Mouse (Mus musculus) spleen, postnatal 10 days (tissue): Measurements from ENCODE around the gene Reg1.
"Not testable (repeated sequence)": the region's sequence is repeated elsewhere in the genome, so short reads cannot be mapped to it uniquely, and the experiment has no call there.

Experiments used
- DNase-seq, 2 experiments: peaks; one replicate each; pipeline ENCODE4 v3.0.0; 2021 to 2022; ENCODE audit warnings: low spot score in 2 of 2

The Reg1 gene

DNA sequence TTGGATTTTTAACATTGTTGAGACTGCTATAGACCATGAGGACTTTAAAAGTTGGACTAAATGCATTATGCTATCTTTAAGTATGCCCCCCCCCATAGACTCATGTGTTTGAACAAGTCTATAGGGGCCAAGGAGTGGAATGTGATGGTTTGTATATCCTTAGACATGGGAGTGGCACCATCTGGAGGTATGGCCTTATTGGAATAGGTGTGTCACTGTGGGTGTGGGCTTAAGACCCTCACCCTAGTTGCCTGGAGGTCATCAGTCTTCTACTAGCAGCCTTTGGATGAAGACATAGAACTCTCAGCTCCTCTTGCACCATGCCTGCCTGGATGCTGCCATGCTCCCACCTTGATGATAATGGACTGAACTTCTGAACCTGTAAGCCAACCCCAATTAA lies at the start of gene Reg1:
Gene Reg1 (plus strand): TSS at position 301 of the 400 bp plus-strand sequence.
- not testable (repeated sequence) for DNase-seq

DNA sequence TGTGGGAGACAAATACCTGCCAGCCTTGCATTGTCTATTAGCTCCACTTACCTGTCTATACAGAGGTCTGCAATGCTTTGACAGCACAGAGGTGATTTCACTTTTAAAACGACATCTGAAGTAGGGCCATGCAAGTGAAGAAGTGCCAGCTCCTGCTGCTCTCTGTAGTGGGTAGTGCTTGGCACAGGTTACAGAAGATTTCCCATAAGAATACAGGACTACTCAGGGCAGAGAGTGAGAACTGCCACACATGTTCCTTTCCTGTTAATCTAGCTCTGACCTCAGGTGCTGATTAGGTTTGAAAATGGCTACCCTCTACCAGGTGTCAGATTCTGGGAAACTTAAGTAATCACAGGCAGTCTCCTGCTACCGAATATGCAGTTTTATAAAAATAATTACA lies 43.7 kb upstream of the Reg1 start, which contains the start of gene Reg3d:
Gene Reg3d (minus strand): TSS at position 101 of the 400 bp plus-strand sequence.
- DNase-seq, result no peak

DNA sequence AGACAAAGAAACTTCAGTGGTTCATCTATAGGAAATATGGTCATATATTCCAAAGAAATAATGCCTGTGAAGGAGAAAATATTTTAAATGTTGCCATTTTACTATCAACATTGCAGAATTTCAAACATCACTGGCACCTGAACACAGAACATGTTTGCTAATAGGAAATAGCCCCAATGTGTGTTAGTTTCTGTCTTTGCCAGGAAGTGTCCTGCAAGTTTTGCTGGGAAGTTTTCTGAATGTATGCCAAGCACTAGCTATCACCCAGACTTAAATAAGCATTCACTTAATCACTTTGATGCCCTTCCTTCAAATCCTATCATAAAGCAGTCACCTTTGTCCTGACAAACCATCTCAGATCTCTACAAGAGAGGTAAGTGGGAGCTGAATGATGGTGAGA lies 42.1 kb upstream of the Reg1 start, which contains the start of gene Reg3a:
Gene Reg3a (plus strand): TSS at position 301 of the 400 bp plus-strand sequence.
- DNase-seq, result no peak

DNA sequence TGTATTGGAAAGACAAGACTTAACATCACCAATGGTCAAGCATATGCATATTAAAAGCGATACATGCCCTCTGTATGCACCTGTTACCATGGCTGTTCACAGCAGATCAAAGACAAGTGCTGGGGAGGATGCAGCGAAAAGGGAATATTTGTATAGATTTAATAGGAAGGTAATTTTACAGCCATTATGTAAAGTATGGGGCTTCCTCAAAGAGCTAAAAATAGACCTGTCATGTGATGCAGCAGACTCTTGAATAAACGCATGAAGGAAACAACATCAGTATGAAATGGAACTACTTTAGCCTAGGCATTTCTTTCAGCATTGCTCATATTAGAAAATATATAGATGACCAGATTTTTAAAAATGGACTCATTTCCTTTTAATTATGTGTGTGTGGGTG lies 36.9 kb upstream of the Reg1 start:
- DNase-seq, result no peak

DNA sequence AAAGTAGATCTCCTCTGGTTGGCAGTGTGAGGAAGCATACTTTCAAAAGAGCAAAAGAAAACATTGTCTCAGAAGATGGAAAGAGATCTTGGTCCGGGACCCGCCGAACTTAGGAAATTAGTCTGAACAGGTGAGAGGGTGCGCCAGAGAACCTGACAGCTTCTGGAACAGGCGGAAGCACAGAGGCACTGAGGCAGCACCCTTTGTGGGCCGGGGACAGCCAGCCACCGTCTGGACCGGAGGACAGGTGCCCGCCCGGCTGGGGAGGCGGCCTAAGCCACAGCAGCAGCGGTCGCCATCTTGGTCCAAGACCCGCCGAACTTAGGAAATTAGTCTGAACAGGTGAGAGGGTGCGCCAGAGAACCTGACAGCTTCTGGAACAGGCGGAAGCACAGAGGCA lies 27.2 kb upstream of the Reg1 start, which contains the start of gene Reg2:
Gene Reg2 (plus strand): TSS at position 301 of the 400 bp plus-strand sequence.
- DNase-seq, result not testable (repeated sequence)

DNA sequence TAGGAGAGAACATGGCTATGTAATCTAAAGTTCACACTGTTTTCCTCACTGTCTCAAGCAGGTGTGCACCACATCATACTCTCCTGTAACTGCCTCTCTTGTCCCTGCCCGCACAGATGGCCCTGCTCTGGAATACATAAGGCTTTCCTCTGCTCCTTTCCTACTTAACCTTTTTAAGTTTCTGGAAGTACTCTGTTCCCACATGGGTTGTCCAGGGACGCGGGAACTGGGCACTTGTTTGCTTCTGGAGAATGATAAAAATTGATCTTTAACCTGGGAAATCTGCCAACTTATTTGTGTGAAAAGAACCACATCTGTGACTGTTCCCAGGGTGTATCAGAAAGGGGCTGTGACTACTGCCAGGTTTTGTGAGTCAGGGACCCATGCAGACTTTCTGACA lies 3.0 kb downstream of the Reg1 start:
- DNase-seq, result no peak

DNA sequence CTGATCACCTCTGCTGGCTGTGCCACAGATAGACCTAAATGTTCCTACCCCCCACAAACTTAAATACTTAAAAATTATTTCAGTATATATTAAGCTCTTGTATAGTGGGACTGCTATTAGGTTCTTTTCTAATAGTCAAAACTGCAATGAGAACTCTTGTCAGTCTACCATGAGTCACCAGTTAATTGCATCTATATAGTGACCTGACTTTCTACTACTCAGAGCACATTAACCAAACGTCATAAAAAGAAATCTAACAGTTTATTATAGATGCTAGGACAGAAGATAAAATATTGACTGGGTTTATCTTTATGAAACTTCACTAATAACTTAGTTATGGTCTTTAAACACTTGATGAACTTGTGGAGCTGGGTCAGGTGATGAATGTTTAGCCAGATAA lies 24.7 kb downstream of the Reg1 start:
- DNase-seq, result no peak

DNA sequence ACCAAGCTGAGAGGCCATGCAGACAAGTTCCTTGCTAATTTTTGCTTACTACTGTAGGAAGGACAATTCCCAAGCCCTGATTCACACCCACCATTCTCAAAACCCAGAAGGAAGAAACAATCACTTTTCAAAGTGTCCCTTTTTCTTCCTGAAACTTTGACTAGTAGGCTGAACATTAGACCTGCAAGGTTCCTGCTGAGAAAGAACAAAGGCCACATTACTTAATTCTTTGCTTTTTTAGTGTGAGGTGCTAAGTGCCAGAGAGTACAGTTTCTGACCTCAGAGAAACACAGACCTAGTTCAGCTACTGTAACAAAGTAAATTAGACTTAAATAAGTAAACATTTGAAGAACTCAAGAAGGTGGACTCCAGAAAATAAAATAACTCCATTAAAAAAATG lies 25.9 kb downstream of the Reg1 start:
- DNase-seq, result no peak

DNA sequence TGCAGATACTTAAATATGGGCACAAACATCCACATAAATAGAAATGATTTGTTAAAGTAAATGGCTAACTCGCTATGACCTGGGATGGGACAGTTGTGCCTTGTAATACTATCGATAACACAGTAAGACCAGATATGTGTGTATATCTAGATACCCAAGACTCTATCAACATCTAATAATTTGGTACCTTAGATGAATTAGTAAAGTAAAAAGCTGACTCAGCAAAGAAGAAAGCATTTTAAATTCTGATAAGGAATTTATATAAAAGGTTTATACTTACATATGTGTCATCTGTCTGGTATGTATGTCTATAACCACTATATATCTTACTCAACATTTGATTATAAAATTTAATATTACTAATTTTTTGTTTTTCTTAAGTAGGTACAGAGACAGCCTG lies 30.3 kb downstream of the Reg1 start:
- no peak for DNase-seq

DNA sequence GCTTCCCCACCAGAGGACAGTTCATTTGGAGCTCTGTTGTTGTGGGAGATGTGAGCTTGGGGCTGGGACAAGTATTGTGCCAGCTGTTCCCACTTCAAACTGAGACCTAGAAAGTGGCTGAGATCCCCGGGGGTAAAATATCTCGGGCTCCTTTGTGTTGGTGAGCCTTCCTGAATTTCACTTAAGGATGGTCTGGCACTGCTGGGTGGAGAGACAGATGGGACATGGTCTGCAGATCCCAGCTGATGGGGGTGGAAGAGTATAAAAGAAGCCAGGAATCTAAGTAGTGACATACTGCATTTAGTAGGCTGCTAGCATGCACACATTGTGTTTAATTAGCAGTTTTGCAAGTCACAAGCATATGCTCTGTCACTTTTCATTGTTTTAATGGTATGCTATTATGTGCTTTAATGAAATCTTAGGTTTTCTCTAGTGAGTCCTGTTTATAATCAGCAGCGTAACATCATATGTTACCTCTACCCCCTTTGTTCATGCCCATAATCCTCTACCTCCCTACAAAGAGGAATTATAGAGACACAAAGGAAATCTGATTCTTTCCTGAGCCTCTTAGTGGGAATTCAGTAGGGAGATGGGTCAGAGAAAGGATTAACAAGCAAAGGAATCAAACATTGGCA lies 37.8 kb downstream of the Reg1 start:
- no peak for DNase-seq

DNA sequence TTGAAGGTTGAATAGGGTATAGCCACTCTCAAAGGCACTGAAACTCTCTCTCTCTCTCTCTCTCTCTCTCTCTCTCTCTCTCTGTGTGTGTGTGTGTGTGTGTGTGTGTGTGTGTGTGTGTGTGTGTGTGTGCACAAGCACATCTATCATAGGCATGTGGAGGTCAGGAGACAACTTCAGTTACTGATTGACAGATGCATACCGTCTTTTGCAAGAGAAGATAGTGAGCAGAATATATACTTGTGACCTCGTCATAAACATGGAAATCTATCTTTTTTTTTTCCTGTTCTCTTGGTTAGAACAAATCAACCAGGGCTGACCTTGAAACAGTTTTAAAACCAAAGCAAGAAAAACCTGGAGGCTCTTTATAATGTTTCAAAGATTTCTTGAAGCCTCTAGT lies 39.8 kb downstream of the Reg1 start:
- DNase-seq, result no peak

DNA sequence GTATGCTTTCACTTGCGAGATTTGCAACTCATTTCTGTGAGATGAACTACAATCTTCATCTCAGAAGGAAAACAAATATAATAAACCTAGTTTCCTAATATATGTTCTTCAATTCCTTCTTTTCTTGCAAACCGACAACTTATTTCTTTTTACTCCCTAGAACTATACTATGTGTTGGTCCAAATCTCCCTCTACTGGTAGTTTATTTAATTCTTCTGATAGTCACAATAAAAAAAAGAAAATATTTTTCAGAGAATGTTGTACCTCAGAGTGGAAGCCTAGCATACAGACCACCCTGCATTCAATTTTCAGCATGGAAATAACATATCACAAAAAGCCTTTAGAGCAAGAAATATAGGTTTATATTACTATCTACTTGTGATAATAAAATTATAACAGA lies 40.8 kb downstream of the Reg1 start:
- no peak for DNase-seq

DNA sequence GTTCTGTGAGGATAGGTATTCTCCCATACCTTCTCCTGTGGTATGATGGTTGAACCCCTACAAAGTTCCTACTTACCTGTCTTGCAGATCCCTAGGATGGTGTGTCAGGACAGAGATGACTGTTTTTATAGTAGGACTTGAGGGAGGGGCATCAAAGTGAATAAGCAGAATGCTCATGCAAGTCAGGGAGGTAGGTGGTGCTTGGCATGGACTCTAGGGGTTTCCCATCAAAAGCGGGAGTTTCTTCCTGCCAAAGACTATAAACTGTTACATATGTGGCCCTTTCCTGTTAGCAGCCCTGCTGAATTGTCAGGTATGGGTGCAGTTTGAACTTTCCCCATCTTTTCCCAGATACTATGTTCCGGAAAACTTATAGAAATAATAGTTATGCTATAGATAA lies 46.3 kb downstream of the Reg1 start, which contains the start of gene Reg3g:
Gene Reg3g (minus strand): TSS at position 101 of the 400 bp plus-strand sequence.
- no peak for DNase-seq

DNA sequence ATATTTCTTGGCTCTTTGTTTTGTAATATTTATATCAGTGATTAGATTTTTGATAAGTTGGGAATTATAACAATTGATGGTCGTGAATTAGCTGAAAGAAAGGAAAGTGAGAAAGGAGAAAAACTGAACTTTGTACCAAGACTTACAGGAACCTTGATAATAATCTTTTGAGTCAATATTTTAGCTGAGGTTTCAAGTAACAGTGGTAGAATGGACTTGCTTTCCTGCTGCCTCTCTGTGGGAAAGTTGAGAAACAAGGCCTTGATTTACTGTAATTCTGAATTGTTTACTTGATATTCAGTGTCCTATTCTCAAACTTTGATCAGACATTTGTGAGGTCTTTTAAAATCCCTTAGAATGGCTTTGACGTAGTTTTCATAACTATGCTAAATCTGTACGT lies 46.8 kb downstream of the Reg1 start:
- DNase-seq, result no peak
